1 mouse cellular context compared by ENCODE assay signal in genomic region chr15:7554433-7554832, GRCm38 (mm10).
A peak's percentile ranks its signal among the peaks of the same experiment; 100 is the strongest.
TF ChIP-seq lines count a peak whose summit lies in the region.

No protein-coding gene starts in this region.

TF ChIP-seq in MEL, 35 proteins besides CTCF, POLR2A, EP300 and RAD21 (continued from another document):
- no peak for TF ChIP-seq USF1 (IDR thresholded peaks at IDR 0.05; ENCODE audit: low read depth, low read length)
- no peak for TF ChIP-seq USF2 (IDR thresholded peaks at IDR 0.05; ENCODE audit: borderline replicate concordance in 1 of 2, insufficient read depth in 1 of 2, low read depth in 1 of 2, low read length in 2 of 2)
- peak; percentile 83 for TF ChIP-seq ETS1 (IDR thresholded peaks at IDR 0.05; ENCODE audit: low read depth, low read length)
- TF ChIP-seq ZNF384 (IDR thresholded peaks at IDR 0.05; ENCODE audit: low read depth, low read length) = peak; percentile 98
- no peak for TF ChIP-seq ZMIZ1 (IDR thresholded peaks at IDR 0.05; ENCODE audit: low read depth, low read length)
- no peak for TF ChIP-seq HCFC1 (IDR thresholded peaks at IDR 0.05; ENCODE audit: low read depth, low read length)
- TF ChIP-seq MAZ (IDR thresholded peaks at IDR 0.05; ENCODE audit: low read depth, low read length) = no peak
- no peak for TF ChIP-seq MAX (IDR thresholded peaks at IDR 0.05; ENCODE audit: low read length)
- TF ChIP-seq MEF2A (IDR thresholded peaks at IDR 0.05; ENCODE audit: extremely low read depth, insufficient replicate concordance, low read depth, low read length, poor library complexity, severe bottlenecking) = no peak
